Mouse (Mus musculus) stomach, embryonic 16.5 days (tissue): ENCODE measurements at regions not wholly inside any gene's neighbourhood (a gene's known extent, or its start where the extent isn't known, plus 50 kb on each side); places are given as distances from the start of the nearest gene placed in this dataset.
"Not testable (repeated sequence)": the region's sequence is repeated elsewhere in the genome, so short reads cannot be mapped to it uniquely, and the experiment has no call there.

Experiments used
- ATAC-seq: fragments of 200-750 bp; cut with Nextera tagmentation; 2 replicates; pipeline ENCODE4 v1.8.0; 2017; ENCODE audit warnings: moderate number of reproducible peaks, moderate TSS enrichment; ENCODE audit not compliant: insufficient read depth, low FRiP score
- H3K27ac ChIP-seq: fragments of 300-500 bp; sonication (generic); 2 replicates; pipeline ENCODE4 v1.5.1; 2014; ENCODE audit warnings: low read length
- H3K27me3 ChIP-seq: fragments of 300-500 bp; sonication (generic); 2 replicates; pipeline ENCODE4 v1.6.1; 2014; ENCODE audit warnings: low read length, control low read depth, mixed read lengths; ENCODE audit not compliant: control insufficient read depth, insufficient read depth
- H3K36me3 ChIP-seq: fragments of 300-500 bp; sonication (generic); 2 replicates; pipeline ENCODE4 v1.6.1; 2014; ENCODE audit warnings: low read length; ENCODE audit not compliant: control insufficient read depth, insufficient read depth
- H3K4me1 ChIP-seq: fragments of 300-500 bp; sonication (generic); 2 replicates; pipeline ENCODE4 v1.6.1; 2014; ENCODE audit warnings: low read length, control low read depth, mixed read lengths; ENCODE audit not compliant: control insufficient read depth, insufficient read depth
- H3K4me2 ChIP-seq: fragments of 300-500 bp; sonication (generic); 2 replicates; pipeline ENCODE4 v1.6.1; 2014; ENCODE audit warnings: low read depth, low read length, mixed read lengths
- H3K4me3 ChIP-seq: fragments of 300-500 bp; sonication (generic); replicated peaks from 2 replicates; pipeline ENCODE4 v1.5.1; 2014; ENCODE audit warnings: mild to moderate bottlenecking, low read length
- H3K9ac ChIP-seq: fragments of 300-500 bp; sonication (generic); 2 replicates; pipeline ENCODE4 v1.6.1; 2014; ENCODE audit warnings: low read length
- H3K9me3 ChIP-seq: fragments of 300-500 bp; sonication (generic); replicated peaks from 2 replicates; pipeline ENCODE4 v1.6.1; 2016; ENCODE audit warnings: low read length, control low read depth; ENCODE audit not compliant: control insufficient read depth
- WGBS: fragments of 180-500 bp; shearing (Covaris S2); extraction: QIAGEN DNeasy Blood & Tissue Kit; methylation state at CpG from one replicate; pipeline ENCODE4 v1.1.7; 2014; 5-methylcytosine and 5-hydroxymethylcytosine counted together

DNA sequence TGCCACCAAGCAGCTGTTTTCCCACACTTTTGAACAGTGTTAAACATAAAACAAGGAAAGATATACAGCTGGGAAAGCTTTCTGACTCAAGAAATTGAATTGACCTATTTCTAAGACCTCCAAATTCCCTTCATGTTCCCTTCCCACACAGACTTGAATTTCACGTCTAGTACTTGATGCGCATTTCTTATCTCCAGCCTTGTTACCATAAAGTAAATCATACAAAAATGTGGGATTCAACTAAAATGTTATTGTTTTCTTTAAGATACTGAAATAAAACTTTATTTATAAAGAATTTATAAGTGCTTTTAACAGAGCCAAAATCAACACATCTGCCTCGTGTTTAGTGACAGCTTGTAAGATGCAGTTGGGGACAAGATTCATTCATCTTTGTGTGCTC lies 289.7 kb downstream of the Pros1 start:
- H3K9ac ChIP-seq: no peak overlapping the region
- H3K27me3 ChIP-seq: no peaks in the 10 kb centered on the region
- no peak overlapping the region for H3K4me3 ChIP-seq
- H3K4me2 ChIP-seq: no peak overlapping the region
- H3K4me1 ChIP-seq: no peaks in the 10 kb centered on the region
- 56% methylated on average over 3 of the region's 3 CpGs for WGBS
- no peaks in the 10 kb centered on the region for H3K36me3 ChIP-seq
- H3K9me3 ChIP-seq: no peaks in the 10 kb centered on the region
- no peak for ATAC-seq
- H3K27ac ChIP-seq: no peak overlapping the region

DNA sequence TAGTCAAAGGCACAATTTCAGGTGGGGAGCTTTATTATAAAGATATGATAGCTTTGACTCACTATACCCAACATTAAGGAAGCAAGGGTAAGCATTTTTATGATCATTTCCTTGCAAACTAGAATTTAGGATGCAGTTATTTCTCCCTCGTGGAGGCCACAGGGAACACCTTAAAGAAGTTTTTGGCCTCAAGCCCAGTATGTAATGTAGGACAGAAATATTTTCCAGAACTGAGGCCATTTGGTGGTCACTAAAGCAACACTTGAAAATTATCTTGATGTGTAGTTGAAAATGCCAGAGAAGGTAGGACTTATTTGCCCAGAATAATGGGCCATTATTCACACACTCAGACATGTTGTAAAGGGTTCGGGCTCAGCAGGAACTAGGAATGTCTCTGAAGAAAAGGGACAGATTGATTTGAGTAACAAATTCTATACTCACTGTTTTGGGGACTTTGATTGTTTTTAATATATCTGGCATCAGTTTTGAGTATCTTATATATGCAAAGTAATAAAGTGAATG lies 301.3 kb downstream of the Pros1 start:
- H3K9ac ChIP-seq: no peak overlapping the region
- H3K27me3 ChIP-seq: no peaks in the 10 kb centered on the region
- no peaks in the 10 kb centered on the region for H3K4me1 ChIP-seq
- no peaks in the 10 kb centered on the region for H3K36me3 ChIP-seq
- 49% methylated on average over 2 of the region's 2 CpGs for WGBS
- no peak for ATAC-seq
- H3K9me3 ChIP-seq: no peaks in the 10 kb centered on the region
- no peak overlapping the region for H3K4me3 ChIP-seq
- no peak overlapping the region for H3K4me2 ChIP-seq
- no peak overlapping the region for H3K27ac ChIP-seq

DNA sequence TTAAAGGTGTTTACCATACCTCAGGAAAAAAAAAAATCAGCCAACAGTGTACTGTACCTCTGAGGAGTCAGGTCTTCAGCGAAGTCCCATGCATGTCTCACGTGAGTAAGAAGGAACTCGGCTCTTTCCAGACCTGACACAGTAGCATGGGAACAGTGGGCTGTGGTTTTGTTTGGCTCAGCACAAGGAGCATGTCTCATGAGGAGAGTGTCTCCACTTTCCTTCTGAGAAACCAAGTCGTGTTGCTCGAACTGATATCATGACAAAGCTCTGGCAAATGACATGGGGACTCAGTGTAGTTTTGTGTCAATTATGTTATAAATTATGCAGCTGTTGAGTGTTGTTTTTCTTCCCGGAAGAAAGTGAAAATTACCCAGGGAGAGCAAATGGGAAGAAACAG lies 316.0 kb downstream of the Pros1 start:
- Histone ChIP-seq H3K27ac (no peak overlapping the region), H3K9me3 (no peaks in the 10 kb centered on the region), H3K4me2 (no peak overlapping the region), H3K4me1 (no peaks in the 10 kb centered on the region), H3K36me3 (no peaks in the 10 kb centered on the region), H3K4me3 (no peak overlapping the region), H3K27me3 (no peaks in the 10 kb centered on the region), H3K9ac (no peak overlapping the region)
- WGBS: 61% methylated on average over 6 of the region's 6 CpGs
- ATAC-seq: no peak

- H3K27ac ChIP-seq: no peak overlapping the region
- no peak for ATAC-seq
- WGBS: 59% methylated on average over 5 of the region's 5 CpGs
- no peak overlapping the region for H3K4me3 ChIP-seq
- H3K36me3 ChIP-seq: no peaks in the 10 kb centered on the region
- H3K4me1 ChIP-seq: no peaks in the 10 kb centered on the region
- H3K27me3 ChIP-seq: no peaks in the 10 kb centered on the region
- no peaks in the 10 kb centered on the region for H3K9me3 ChIP-seq
- no peak overlapping the region for H3K9ac ChIP-seq
- no peak overlapping the region for H3K4me2 ChIP-seq
Observed at GRCm38 (mm10) chr16:63179228-63179627, 325.1 kb downstream of the Pros1 start.

- H3K4me2 ChIP-seq: no peak overlapping the region
- H3K4me3 ChIP-seq: no peak overlapping the region
- H3K27me3 ChIP-seq: no peaks in the 10 kb centered on the region
- H3K27ac ChIP-seq: no peak overlapping the region
- H3K36me3 ChIP-seq: no peaks in the 10 kb centered on the region
- WGBS: 81% methylated on average over 6 of the region's 6 CpGs
- ATAC-seq: no peak
- no peaks in the 10 kb centered on the region for H3K9me3 ChIP-seq
- no peaks in the 10 kb centered on the region for H3K4me1 ChIP-seq
- H3K9ac ChIP-seq: no peak overlapping the region
Observed at GRCm38 (mm10) chr16:63191181-63191580, 337.1 kb downstream of the Pros1 start.

DNA sequence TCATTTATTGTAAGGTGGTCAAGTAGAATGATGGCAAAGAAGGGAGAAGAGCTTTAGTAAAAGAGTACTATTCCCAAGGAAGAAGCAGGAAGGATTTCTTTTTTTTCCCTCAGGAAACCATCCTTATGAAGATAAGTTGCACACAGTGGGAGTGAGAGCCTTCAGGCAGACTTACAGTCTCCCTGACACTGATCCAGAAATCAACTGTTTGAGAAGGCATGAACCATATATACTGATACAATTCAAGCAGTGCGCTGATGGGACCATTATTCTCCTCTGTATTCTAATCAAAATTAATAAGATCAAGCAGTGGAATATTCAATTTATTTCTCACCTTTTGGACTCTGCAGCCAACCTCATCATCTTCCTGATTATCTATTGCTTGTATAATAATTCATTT lies 337.5 kb downstream of the Pros1 start:
- no peaks in the 10 kb centered on the region for H3K4me1 ChIP-seq
- H3K9ac ChIP-seq: no peak overlapping the region
- ATAC-seq: no peak
- H3K9me3 ChIP-seq: no peaks in the 10 kb centered on the region
- 91% methylated on average over 1 of the region's 1 CpGs for WGBS
- H3K4me3 ChIP-seq: no peak overlapping the region
- no peak overlapping the region for H3K27ac ChIP-seq
- no peaks in the 10 kb centered on the region for H3K27me3 ChIP-seq
- no peak overlapping the region for H3K4me2 ChIP-seq
- H3K36me3 ChIP-seq: no peaks in the 10 kb centered on the region

DNA sequence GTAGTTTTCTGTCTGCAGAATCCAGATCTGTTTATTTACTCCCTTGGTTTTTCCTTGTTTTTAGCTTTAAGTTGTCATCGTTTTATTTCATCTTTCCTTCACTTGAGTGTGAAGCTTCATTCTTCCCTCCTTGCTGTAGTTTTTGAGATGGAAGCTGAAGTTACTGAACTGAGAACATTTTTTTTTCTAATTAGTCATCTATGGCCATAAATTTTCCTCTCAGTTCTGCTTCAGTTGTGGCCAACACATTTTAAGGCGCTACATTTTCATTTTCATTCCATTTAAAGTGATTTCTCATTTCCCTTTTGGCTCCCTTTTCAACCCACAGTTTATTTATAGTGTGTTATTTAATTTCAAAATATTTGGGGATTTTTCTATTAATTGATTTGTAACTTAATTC lies 340.5 kb downstream of the Pros1 start:
- no peaks in the 10 kb centered on the region for H3K4me1 ChIP-seq
- H3K27me3 ChIP-seq: no peaks in the 10 kb centered on the region
- WGBS: 78% methylated on average over 2 of the region's 2 CpGs
- no peak overlapping the region for H3K4me2 ChIP-seq
- no peak for ATAC-seq
- no peak overlapping the region for H3K27ac ChIP-seq
- no peak overlapping the region for H3K4me3 ChIP-seq
- H3K9me3 ChIP-seq: no peaks in the 10 kb centered on the region
- H3K9ac ChIP-seq: no peak overlapping the region
- H3K36me3 ChIP-seq: no peaks in the 10 kb centered on the region

- H3K4me3 ChIP-seq, H3K36me3 ChIP-seq, H3K27ac ChIP-seq, H3K4me2 ChIP-seq, ATAC-seq, H3K9me3 ChIP-seq, H3K4me1 ChIP-seq, H3K9ac ChIP-seq, H3K27me3 ChIP-seq: not testable (repeated sequence)
- 93% methylated on average over 1 of the region's 1 CpGs for WGBS
Observed at GRCm38 (mm10) chr16:63213471-63213870, 359.4 kb downstream of the Pros1 start.

- H3K9ac ChIP-seq: no peak overlapping the region
- H3K27me3 ChIP-seq: no peaks in the 10 kb centered on the region
- H3K36me3 ChIP-seq: no peaks in the 10 kb centered on the region
- no peak for ATAC-seq
- no peaks in the 10 kb centered on the region for H3K9me3 ChIP-seq
- H3K27ac ChIP-seq: no peak overlapping the region
- 48% methylated on average over 10 of the region's 10 CpGs for WGBS
- H3K4me3 ChIP-seq: no peak overlapping the region
- no peaks in the 10 kb centered on the region for H3K4me1 ChIP-seq
- no peak overlapping the region for H3K4me2 ChIP-seq
Observed at GRCm38 (mm10) chr16:63220228-63220879, 366.2 kb downstream of the Pros1 start.
